Mouse (Mus musculus): ENCODE results near the gene Crocc. TPM values are rescaled to one million over a fixed set of nuclear protein-coding genes. Genes with fewer than 3 reads are reported as not detected.

Gene Crocc
- polyA plus RNA-seq, 1 experiment from 2014 or later: 7.0 TPM

Other genes starting within 250 kb of the Crocc start
- 2.4 and 4.4 TPM in 2 replicates for gene Padi3, start 249.9 kb downstream of the Crocc start, polyA plus RNA-seq (2015; fragmentation: Nextera tagmentation; extraction: Ambion mirVana)
- 0.85 and 1.0 TPM in 2 replicates for gene Padi1, start 214.8 kb downstream of the Crocc start, polyA plus RNA-seq (2015; fragmentation: Nextera tagmentation; extraction: Ambion mirVana)
- gene Padi2, start 154.2 kb downstream of the Crocc start, polyA plus RNA-seq (2015; fragmentation: Nextera tagmentation; extraction: Ambion mirVana): 15.3 and 21.4 TPM in 2 replicates
- gene Sdhb, start 99.3 kb downstream of the Crocc start, polyA plus RNA-seq (2015; fragmentation: Nextera tagmentation; extraction: Ambion mirVana): 356 and 362 TPM in 2 replicates
- gene Atp13a2, start 73.7 kb downstream of the Crocc start, polyA plus RNA-seq (2015; fragmentation: Nextera tagmentation; extraction: Ambion mirVana): 47.2 and 48.1 TPM in 2 replicates
- 923 and 969 TPM in 2 replicates for gene Mfap2, start 50.1 kb downstream of the Crocc start, polyA plus RNA-seq (2015; fragmentation: Nextera tagmentation; extraction: Ambion mirVana)
- 88.0 and 93.4 TPM in 2 replicates for gene Necap2, start 17.8 kb upstream of the Crocc start, polyA plus RNA-seq (2015; fragmentation: Nextera tagmentation; extraction: Ambion mirVana)
- 0.20 and 0.28 TPM in 2 replicates for gene Spata21, start 27.8 kb upstream of the Crocc start, polyA plus RNA-seq (2015; fragmentation: Nextera tagmentation; extraction: Ambion mirVana)
- 43.9 and 45.1 TPM in 2 replicates for gene Szrd1, start 79.2 kb upstream of the Crocc start, polyA plus RNA-seq (2015; fragmentation: Nextera tagmentation; extraction: Ambion mirVana)
- gene Fbxo42, start 87.4 kb upstream of the Crocc start, polyA plus RNA-seq (2015; fragmentation: Nextera tagmentation; extraction: Ambion mirVana): 23.7 and 25.8 TPM in 2 replicates
- 6.8 and 8.1 TPM in 2 replicates for gene Rsg1, start 153.4 kb upstream of the Crocc start, polyA plus RNA-seq (2015; fragmentation: Nextera tagmentation; extraction: Ambion mirVana)
- gene Arhgef19, start 178.9 kb upstream of the Crocc start, polyA plus RNA-seq (2015; fragmentation: Nextera tagmentation; extraction: Ambion mirVana): 25.6 and 27.7 TPM in 2 replicates
- 7.4 and 7.6 TPM in 2 replicates for gene Epha2, start 240.7 kb upstream of the Crocc start, polyA plus RNA-seq (2015; fragmentation: Nextera tagmentation; extraction: Ambion mirVana)

All from embryonic facial prominence, embryonic 15.5 days (tissue).